Mouse (Mus musculus): ENCODE data around the gene Tmbim4.

GRCm38 (mm10) chr10:120245681-120246080, 44.3 kb downstream of the Tmbim4 start:
- TF ChIP-seq CTCF (IDR thresholded peaks at IDR 0.05; ENCODE audit: extremely low read depth, insufficient read depth, low read length) (no peak), POLR2A (IDR thresholded peaks at IDR 0.05; ENCODE audit: extremely low read depth, insufficient read depth, low read length) (no peak)

Measured in cortical plate, adult 2 months (tissue).